In the genomic region with DNA sequence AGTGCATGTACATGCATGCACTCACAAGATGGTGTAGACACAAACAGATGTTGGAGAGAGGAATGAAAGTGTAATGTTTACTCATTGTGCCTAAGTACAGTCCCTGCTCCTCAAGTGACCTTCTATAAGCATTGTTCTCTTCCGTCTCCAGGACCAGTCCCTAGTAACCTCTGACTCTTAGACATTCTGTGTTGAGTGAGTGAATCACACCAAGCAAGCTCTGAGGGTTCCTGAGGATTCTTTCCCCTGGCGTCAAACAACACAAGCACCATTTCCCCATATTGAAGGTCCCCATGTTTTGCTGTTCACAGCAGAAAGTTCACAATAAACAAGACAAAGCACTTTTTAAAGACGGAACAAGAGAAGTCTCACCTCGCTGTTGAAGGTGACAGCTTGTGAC, we compare ENCODE assay signal across 23 mouse cellular contexts. TPM values are rescaled to one million over a fixed set of nuclear protein-coding genes. Genes with fewer than 3 reads are reported as not detected.
"Had no signal": no experiment of that assay in that cellular context is flagged by ENCODE, and none has a peak within 500 bp of the region (broad histone marks: within the 10 kb centered on the region; RNA-seq: fewer than 3 reads in every experiment).

No protein-coding gene starts in this region.

- H3K27ac ChIP-seq: liver, embryonic 14.5 days; lung, embryonic 15.5 days; macrophage; midbrain, embryonic 13.5 days; midbrain, embryonic 15.5 days; neural tube, embryonic 12.5 days; stomach, embryonic 15.5 days; stomach, postnatal 0 days had no signal

- H3K9me3 ChIP-seq: lung, embryonic 15.5 days; midbrain, embryonic 13.5 days; midbrain, embryonic 15.5 days; neural tube, embryonic 12.5 days; stomach, embryonic 15.5 days had no signal

- H3K4me1 ChIP-seq: lung, embryonic 15.5 days; midbrain, embryonic 13.5 days; midbrain, embryonic 15.5 days; neural tube, embryonic 12.5 days; stomach, embryonic 15.5 days had no signal

- DNase-seq: lung, adult 2 months; lung, postnatal 10 days; right cerebral cortex, postnatal 14 days; thymus, adult 2 months; thymus, postnatal 25 days had no signal

- H3K9ac ChIP-seq: liver, embryonic 14.5 days; lung, embryonic 15.5 days; midbrain, embryonic 13.5 days; midbrain, embryonic 15.5 days; neural tube, embryonic 12.5 days; stomach, embryonic 15.5 days had no signal

- H3K36me3 ChIP-seq: lung, embryonic 15.5 days; midbrain, embryonic 13.5 days; midbrain, embryonic 15.5 days; neural tube, embryonic 12.5 days; stomach, embryonic 15.5 days had no signal

- H3K4me2 ChIP-seq: liver, embryonic 11.5 days; lung, embryonic 15.5 days; midbrain, embryonic 11.5 days; midbrain, embryonic 13.5 days; midbrain, embryonic 15.5 days; neural tube, embryonic 12.5 days; stomach, embryonic 15.5 days had no signal

- ATAC-seq: midbrain, embryonic 13.5 days; midbrain, embryonic 15.5 days had no signal

- H3K27me3 ChIP-seq: lung, embryonic 15.5 days; midbrain, embryonic 13.5 days; midbrain, embryonic 15.5 days; stomach, embryonic 15.5 days had no signal

- H3K4me3 ChIP-seq: lung, embryonic 15.5 days; midbrain, embryonic 13.5 days; midbrain, embryonic 15.5 days; neural tube, embryonic 12.5 days; stomach, embryonic 15.5 days had no signal

RNA-seq across cellular contexts. Expression of gene Clec4f, which starts 24.2 kb away (rescaled TPM):
- total RNA-seq: megakaryocyte progenitor cell, adult 5-6 weeks; midbrain, postnatal 0 days; monocyte, adult 5-6 weeks; neutrophil, adult 5-6 weeks had no signal
- polyA plus RNA-seq: lung, adult 2 months; lung, embryonic 15.5 days; macrophage; midbrain, embryonic 11.5 days; midbrain, embryonic 13.5 days; midbrain, embryonic 15.5 days; neural tube, embryonic 12.5 days; spleen, adult 2 months; urinary bladder, adult 2 months had no signal

RNA-seq across cellular contexts. Expression of gene Cd207, which starts 45.8 kb away (rescaled TPM):
- total RNA-seq: megakaryocyte progenitor cell, adult 5-6 weeks; monocyte, adult 5-6 weeks; neutrophil, adult 5-6 weeks had no signal
- polyA plus RNA-seq: liver, embryonic 11.5 days; lung, embryonic 15.5 days; macrophage; midbrain, embryonic 11.5 days; midbrain, embryonic 13.5 days; midbrain, embryonic 15.5 days; midbrain, postnatal 0 days; neural tube, embryonic 12.5 days; neural tube, embryonic 14.5 days; stomach, postnatal 0 days; testis, adult 2 months; urinary bladder, adult 2 months had no signal
